Mouse (Mus musculus) liver, postnatal 0 days (tissue): Measurements from ENCODE around the gene Pgbd5.

Experiments
- CTCF ChIP-seq: sonication (generic); IDR thresholded peaks from 2 replicates; pipeline ENCODE4 v1.5.1; 2016; ENCODE audit warnings: antibody characterized with exemption, low read depth
- EP300 ChIP-seq: IDR thresholded peaks from 2 replicates; pipeline ENCODE4 v1.6.1; 2016; ENCODE audit warnings: antibody characterized with exemption, low read depth, mild to moderate bottlenecking

- no peak for TF ChIP-seq CTCF
- TF ChIP-seq EP300 = no peak
These were observed 118.1 kb downstream of the Pgbd5 start for GRCm38 (mm10) chr8:124321227-124321840.
